Mouse (Mus musculus) urinary bladder, postnatal 36 days (tissue): Measurements from ENCODE around the gene Alg1.
A peak's percentile ranks its signal among the peaks of the same experiment; 100 is the strongest.
"Not testable (repeated sequence)": the region's sequence is repeated elsewhere in the genome, so short reads cannot be mapped to it uniquely, and the experiment has no call there.

Experiments
- DNase-seq, 2 experiments: peaks; one replicate each; pipeline ENCODE4 v3.0.0; 2022; ENCODE audit warnings: low spot score in 2 of 2, mixed read lengths in 1 of 2

The Alg1 gene

DNA sequence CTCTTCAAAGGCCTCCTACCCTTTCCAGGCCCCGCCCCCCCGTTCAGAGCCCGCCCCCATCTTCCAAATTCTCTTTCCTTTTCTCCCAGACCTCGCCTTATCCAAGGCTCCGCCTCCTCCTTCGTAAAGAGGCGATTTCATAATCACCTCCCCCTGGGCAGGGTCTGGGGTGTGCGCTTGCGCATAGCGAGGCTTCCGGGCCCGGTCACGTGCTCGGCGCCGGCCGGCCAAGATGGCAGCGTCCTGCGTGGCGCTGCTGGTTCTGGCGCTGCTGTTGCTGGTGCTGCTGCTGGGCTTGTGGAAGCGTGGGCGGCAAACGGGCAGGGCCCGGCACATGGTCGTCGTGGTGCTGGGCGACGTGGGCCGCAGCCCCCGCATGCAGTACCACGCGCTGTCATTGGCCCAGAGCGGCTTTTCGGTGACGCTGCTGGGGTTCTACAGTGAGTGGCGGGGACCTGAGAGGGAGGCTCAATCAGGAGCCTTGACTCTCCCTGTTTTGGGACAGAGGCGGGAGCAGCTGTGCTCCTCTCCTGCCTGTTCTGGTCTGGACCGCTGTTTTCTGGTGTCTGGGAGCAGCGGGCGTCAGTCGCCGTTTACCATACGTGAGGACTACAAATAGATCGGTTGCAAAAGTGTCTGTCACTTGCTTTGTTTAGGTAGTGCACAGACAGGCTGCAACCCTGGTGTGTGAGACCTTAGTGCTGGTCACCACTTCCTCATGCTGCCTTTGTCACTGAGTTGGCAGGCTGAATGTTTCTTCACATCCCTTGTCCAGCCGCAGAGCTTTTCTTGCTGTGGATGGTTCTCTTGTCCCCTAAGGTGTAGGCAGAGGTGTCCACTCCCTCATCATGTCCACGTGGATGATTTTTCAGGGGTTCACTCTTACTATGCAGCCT, at the start of gene Alg1:
Gene Alg1, plus strand, starts transcription at position 204 of the 896 bp plus-strand sequence.
- peak; percentile 89 to 94 for DNase-seq

DNA sequence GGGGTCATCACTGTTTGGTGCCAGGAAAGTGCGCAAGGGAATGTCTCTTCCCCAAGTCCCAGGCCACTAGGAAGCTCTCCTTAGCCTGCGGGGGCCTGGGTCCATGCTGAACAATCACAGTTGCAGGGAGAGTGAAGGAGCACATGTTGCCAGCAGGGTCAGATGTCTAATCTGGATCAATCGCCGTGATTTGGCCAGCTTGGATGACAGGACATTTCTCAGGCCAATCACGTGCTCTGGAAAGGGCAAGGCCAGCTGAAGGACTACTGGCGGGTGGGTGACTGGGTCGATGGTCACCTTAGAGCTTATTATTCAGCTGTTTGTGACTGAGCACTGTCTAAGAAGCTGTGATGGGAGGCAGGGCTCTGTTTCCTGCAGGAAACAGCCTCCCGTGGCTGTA, 49.3 kb upstream of the Alg1 start:
- DNase-seq = no peak

DNA sequence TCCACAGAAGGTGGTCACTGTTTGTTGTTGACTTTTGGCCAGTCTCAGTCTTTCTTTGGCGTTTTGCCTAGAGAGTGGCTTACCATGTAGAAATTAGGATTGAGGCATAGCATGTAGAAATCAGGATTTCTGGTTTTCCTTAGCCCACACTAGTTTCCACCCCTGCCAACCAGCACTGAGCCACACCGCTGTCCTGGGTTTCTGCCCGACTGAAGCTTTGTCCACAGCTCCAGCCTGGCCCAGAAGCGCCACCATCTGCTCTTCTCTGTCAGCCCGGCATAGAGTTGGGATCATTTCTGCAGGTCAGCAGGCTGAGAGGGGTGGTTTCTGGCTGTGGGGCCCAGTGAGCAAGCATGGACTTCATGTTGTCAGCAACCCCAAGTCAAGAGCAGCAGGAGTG, 48.5 kb upstream of the Alg1 start:
- no peak for DNase-seq

DNA sequence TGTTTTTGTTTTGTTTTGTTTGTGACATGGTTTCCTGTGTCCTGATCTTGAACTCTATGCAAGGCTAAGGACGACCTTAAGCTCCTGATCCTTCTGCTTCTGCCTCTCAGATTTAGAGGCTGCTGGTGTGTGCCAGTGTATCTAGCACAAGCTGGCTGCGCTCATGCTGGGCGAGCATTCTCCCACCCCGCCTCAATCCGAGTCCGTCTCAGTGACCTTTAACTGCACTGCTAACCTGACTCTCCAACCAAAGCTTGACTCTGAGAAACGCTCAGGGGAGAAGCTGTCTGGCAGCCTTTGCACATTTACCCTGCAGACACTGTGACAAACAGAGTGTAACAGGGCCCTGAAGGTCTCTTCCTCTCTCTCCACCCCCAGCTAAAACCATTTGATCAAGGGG, 47.7 kb upstream of the Alg1 start:
- no peak for DNase-seq

DNA sequence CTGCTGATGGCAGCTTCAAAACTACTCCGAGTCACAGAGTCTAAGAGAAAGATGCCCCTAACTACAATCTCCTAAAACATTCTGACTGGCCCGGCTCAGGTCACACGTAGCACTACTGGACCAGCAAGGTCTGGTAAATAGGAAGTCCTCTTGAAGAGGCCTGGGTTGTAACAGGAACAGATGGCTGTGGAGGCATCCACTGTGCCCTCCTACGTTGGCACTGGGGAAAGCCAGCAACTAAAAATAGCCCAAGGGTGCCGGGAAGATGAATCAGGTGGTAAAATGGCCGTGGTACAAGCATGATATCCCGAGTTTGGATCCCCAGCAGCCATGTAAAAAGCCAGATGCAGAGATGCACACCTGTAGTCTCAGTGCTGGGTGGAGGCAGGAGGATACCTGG, 47.2 kb upstream of the Alg1 start:
- no peak for DNase-seq

DNA sequence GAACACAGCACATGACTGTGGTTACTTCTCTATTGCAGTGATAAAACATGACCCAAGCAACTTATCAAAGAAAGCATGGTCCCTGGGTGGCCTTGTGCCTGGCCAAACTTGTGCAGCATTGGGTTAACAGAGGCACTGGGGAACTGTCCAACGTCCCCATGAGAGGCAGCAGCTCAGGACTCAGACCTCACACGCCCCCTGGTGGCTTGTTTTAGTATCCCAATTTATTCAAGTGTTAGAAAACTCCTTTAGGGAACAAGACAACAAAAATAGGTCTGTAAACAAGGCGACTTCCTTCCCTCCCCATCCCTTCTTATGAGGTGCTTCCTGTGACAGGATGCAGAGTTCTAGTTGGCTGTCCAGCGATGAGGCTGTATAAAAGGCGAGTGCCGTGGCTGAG, 38.3 kb upstream of the Alg1 start:
- DNase-seq = peak in 1 of 2 experiments; percentile 5

DNA sequence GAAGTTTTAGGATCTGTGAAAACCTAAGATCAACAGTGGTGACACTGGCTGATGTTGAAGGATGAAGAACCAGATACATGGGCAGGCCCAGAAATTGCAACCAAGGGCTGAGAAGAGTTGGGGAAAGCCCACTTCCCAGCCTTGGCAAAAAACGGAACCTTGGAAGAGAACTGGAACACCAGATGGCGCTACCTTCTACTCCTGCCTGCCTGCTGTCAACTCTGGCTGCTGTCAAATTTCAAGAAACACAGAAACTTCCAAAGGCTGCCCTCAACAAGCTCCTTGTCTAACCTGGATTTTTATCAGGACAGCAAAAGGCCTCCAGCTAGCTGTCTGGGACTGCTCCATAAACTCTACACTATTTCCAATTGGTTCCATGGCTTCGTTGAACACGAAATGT, 30.7 kb upstream of the Alg1 start:
- DNase-seq = peak; percentile 20 to 52

DNA sequence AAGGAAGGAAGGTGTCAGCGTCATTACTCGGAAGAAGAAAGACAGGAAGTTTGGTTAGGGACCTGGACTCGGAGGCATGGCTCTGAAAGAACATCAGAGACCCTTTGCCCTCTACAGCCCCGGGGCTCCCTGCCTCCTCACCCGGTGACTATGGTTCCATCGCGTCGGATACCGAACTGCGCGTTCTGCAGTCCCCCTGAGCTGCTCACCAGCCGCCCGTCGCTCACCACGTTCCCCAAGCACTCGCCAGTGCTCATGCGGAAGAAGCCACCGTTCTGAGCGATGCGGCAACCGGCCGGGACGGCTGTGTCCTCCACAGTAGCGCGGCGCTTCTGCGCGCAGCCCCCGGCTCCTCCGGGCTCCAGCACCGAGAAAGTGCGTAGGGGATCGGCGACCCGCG, 30.2 kb upstream of the Alg1 start:
- peak in 1 of 2 experiments; percentile 29 for DNase-seq

DNA sequence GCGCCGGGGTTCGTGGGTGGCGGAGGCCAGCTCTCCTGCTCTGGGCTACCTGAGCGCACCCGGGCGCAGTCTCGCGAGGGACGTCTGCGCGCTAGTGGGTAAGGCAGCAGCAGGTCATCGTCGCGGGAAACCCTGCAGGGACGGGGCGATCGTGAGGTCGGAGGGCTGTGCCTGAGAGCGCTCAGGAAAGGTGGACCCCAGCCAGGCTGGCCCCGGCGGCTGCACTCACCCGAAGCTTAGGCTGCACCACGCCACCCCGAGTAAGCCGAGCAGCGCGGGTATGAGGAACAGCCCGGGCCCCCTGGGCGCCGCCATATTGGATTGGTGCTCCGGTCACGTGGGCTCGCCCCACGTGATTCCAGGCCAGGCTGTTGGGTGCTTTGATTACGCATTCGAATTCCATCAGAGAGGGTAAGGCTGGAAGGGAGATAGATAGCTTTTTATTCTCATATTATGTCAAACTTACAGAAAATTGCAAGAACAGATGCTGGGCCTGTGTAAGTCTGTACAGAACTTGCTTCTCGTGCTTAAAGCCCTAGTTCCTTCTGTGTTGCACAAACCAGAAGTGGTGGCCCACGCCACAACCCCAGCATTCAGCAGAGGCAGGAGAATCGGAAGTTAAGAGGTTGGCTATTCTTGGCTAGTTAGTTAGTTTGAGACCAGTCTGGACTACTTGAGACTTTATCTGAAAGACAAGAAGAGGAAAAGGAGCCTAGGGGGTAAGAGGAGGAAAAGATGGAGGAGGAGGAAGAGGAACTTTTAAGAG, 29.6 kb upstream of the Alg1 start, which contains the start of gene Nagpa:
Gene Nagpa, minus strand, starts transcription at position 345 of the 766 bp plus-strand sequence.
- DNase-seq = peak; percentile 68 to 79

DNA sequence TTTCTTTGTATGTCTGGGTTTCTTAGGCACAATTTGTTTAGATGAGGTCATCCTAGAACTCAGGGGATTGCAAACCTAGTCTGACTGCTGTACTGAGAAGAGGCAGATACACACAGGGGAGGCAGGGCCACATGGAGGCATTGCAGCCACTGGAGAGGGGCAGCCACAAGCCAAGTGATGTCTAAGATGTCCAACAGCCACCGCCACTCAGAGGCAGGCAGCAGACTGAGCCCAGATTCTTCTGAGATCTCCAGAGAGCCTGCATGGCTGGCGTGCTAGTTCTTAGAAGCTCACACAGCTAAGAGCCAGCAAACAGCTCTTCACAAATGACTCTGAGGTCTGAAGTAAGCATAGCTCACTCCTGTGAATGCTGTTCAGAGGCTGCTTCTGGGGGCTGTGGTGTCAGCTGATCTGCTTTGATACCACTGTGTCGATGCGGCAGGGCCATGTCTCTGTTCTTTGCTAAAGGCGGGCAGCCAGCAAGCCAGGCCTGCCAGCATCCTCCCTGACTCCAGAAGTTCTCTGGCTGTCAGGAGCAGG, 27.9 kb upstream of the Alg1 start:
- DNase-seq = no peak

DNA sequence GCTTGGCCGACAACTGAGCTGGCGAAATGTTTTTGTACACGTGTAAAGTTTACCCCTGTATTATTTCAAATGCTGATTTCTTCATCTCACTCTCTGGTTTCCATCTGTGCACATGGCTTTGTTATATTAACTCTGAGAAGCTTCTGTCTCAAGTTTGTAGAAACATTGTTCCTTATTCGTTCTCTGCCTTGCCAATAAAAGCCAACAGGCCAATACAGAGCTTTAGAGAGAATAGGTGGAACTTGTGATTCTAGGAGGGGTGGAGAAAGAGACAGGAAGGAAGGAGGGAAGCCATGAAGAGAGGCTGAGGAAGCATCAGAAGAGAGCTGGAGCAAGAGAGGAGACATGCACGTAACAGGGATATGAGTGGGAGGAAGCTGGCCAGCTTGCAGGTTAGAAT, 27.4 kb upstream of the Alg1 start:
- no peak for DNase-seq

DNA sequence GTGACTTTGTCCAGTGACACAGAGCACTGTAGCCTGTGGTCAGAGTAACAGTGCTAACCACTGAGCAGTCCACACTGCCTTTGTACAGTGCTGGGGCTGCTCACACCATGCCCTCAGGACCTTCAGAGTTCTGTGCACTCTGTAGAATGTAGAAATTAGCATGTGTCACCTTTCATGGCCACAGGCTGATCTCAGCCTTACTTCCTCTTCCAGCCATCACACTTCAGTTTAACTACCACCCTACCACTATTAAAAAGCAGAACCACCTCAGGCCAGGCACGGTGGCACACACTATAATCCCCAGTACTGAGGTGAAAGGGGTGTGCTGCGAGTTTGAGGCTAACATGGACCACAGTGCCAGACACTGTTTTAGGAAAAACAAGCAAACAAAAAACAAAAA, 23.1 kb upstream of the Alg1 start:
- no peak for DNase-seq

DNA sequence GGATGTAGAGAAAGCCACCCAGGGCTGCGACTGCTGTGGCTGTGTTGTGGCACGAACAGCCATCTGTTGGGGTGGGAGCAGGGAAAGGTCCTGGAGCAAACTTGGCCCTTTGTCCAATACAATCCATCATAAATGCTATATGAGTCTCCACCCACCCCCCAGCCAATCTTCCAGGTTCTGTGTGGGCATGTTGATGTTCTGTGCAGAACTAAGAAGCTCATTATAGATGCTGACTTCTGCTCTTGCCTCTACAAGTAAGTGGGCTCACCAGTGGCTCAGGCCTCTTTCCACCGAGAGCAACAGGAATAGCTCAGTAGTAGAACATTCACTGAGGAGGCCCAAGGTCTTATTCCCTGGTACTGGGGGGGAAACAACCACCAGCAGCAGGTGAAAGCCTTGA, 21.3 kb upstream of the Alg1 start:
- no peak for DNase-seq

DNA sequence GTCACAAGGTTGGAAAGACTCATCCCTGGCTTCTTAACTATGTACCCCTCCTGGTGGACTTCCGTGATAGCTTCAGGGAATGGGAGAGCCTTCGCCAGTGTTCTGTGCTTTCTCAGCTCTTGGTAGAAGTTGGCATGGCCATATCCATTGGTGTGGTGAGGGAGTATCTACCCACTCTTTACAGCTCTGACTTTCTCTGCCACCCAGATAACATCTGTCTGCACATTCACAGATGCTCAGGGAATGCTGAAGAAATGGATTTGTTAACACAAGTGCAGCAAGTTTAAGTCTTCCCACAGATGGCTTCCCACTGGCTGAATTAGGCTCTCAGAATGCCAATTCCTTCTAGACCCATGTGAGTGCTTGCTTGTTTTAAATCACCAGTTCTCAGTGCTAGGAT, 19.3 kb upstream of the Alg1 start:
- no peak for DNase-seq

DNA sequence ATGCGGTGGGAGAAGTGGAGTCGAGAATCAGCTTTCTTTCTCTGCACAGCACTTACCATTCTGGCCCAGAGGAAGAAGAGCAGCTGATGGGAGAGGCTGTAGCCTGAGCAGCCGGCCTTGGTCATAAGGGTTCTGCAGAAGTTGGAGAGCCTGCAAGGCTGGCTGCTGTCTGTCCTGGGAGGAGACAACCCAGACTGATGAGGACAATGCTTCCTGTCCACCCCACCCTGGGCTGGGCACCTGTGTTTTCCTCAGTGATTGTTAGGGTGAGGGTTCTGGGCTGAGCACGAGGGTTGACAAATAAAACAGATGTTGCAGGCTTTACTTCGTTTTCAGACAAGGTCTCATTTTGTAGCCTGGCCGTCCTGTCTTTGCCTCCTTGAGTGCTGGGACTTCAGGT, 16.7 kb upstream of the Alg1 start:
- no peak for DNase-seq

DNA sequence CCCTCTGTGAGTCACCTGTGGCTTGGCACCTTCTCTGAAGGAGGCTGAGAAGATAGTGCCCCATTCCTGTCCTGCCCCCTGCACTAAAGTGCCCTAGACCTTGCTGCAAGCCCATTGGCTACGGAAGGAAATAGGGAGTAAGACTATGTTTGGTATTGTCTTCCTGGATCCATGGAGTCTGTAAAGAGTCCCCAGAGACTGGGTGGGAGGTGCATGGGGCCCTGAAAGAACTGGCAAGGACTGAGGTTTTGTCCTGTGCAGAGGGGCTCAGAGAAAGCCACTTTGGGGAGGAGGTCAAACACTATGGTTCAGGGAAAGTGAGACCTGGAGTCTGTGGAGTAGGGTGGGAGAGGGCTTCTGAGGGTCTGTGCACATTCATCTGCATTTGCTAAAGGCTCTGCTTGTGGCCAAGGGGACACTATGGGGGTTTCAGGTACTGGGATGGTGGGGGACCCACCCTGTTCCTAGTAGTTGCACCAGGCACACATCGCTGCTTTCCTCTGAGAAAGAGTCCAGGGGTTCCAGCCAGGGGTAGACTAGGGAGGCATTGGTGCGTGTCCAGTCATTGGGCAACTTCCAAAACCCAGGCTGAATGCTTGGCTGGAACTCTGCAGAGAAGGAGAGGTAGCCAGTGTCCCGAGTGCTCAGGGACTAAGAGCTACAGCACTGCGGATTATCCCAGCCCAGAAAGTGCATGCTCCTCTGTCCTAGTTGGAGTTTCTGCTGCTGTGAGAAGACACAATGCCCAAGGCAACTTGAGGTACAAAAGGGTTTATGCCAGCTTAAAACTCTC, 15.9 kb upstream of the Alg1 start:
- peak in 1 of 2 experiments; percentile 23 for DNase-seq

DNA sequence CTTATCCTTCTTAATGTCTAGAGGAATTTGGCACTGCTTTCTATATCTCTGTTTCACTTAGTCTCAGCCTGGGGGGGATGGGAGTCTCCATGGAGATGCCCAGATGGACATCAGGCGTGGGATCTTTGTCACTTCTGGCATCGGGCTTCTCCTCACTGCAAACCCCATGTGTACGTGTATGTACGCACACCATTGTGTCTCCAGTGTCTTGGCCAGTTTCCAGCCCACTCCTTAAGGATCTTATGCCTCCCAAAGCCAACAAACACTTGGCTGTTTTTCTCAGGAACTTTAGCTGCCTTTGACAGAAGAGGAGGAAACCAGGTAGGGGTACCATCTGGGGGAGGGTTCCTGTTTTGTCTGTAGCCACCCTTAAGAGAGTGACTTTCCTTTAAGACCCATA, 12.0 kb upstream of the Alg1 start:
- no peak for DNase-seq

DNA sequence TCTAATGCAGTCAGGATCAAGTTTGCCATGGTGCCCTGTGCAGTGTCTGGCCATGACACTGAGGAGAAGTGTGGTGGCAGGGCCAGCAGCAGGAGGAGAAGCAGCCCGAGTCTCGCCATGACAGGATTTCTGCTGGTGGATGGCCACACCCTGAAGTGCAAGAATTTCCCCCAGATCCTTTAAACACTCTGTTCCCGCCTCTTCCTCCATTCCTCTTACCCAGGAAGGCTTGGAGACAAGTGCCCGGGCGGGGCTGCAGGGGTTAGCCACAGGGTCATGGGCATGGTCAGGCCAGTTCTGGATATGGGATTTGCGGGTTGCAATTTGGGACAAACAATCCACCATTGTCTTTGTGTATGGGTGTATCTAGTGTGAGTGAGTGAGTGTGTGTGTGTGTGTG, 11.3 kb upstream of the Alg1 start, which contains the start of gene AU021092:
Gene AU021092, minus strand, starts transcription at position 160 of the 400 bp plus-strand sequence.
- no peak for DNase-seq

DNA sequence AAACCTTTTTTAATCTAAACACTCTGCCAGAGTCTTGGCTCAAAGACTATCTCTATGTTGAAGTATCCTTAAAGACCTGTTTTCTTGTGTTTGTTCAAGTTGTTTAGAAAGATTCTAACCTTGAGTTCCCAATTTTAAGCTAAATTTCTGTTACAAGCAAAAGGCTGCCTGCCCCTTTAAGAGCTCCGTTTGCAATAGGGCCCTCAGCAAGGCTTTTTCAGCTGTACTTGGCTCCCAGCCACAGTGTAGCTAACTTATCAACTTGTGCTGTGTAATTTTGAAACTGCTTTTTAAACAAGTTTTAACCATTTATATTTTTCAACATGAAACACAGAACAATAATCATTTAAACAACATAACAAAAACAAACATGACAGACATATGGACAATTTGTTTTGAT, 6.9 kb upstream of the Alg1 start:
- peak in 1 of 2 experiments; percentile 32 for DNase-seq

DNA sequence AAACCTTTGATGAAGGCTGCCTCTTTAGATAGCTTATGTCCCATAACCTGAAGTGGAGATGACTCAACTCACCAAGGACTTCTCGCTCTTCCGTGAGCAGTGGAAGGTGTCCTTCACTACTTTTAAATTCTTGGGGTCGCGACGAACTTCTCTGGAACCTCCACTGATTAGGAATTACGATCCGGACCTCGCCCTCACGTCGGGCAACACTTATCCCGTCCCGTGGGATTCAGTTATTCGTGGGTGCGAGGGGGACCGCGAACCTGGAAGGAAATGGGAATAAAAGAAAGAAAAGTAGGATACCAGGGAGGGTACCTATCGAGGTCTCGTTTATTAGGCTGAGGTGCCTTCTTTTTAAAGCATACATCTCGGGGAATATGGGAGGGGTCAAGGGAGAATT, 5.9 kb upstream of the Alg1 start:
- DNase-seq = not testable (repeated sequence)

DNA sequence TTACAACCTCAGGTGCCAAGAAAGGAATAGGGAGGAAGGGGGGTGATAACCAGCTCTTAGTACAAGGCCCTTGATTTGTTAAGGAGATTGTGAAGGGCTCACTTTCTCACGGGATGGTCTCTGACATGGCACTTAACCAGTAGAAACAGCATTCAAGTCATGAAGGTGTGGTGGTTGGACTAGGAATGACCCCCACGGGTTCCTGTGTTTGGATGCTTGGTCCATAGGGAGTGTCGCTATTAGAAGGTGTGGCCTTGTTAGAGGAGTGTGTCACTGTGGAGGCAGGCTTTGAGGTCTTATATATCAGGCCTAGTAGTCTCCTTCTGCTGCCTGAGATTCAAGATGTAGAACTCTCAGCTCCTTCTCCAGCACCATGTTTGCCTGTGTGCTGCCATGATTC, 5.3 kb upstream of the Alg1 start:
- not testable (repeated sequence) for DNase-seq

DNA sequence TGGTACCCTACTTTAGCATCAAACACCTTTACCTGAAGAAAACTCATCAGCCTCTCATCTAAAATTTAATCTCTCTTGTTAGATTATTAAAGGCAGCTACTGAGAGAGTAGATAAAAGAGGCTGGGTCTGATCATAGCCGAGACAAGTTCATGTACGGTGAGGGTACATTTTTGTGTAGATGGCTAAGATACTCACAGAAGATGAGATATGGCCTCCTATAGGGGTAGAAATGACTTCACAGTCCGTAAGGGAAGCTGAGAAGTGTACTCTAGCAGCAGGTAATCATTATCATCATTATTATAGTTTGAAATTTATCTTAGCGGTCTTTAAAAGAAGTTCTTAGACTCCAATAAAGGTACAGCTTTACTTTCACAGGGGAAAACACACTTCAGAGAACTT, 439 bp upstream of the Alg1 start:
- DNase-seq = no peak
